Mouse (Mus musculus) MEL (cell line): ENCODE measurements around the gene Fam171a2. TPM values are rescaled to one million over a fixed set of nuclear protein-coding genes. Genes with fewer than 3 reads are reported as not detected.

ENCODE experiments used
- DNase-seq: peaks from one replicate; pipeline ENCODE4 v3.0.0; 2011; ENCODE audit warnings: low read depth, low spot score
- H3K27ac ChIP-seq: 2 replicates; pipeline ENCODE4 v1.5.1; 2012; ENCODE audit warnings: low read depth, mild to moderate bottlenecking, control low read depth, low read length, moderate library complexity; ENCODE audit not compliant: control insufficient read depth
- H3K27me3 ChIP-seq, 2 experiments: fragments of 150-350 bp in 1 of 2; sonication (generic) in 1 of 2; 2 replicates each; pipeline ENCODE4 v1.6.1; 2012; ENCODE audit warnings: low read length in 2 of 2, mild to moderate bottlenecking in 2 of 2, improper control_type of control experiment in 1 of 2, moderate library complexity in 1 of 2; ENCODE audit not compliant: insufficient read depth in 2 of 2, control insufficient read depth in 1 of 2
- H3K36me3 ChIP-seq, 2 experiments: 2 replicates each; pipeline ENCODE4 v1.6.1; 2012 to 2014; ENCODE audit warnings: low read length in 2 of 2, improper control_type of control experiment in 1 of 2, inconsistent platforms in 1 of 2, mild to moderate bottlenecking in 1 of 2; ENCODE audit not compliant: insufficient read depth in 2 of 2, control insufficient read depth in 1 of 2
- H3K4me1 ChIP-seq, 2 experiments: fragments of 150-350 bp in 1 of 2; sonication (generic) in 1 of 2; 2 replicates each; pipeline ENCODE4 v1.6.1; 2012; ENCODE audit warnings: low read length in 2 of 2, improper control_type of control experiment in 1 of 2, mild to moderate bottlenecking in 1 of 2; ENCODE audit not compliant: insufficient read depth in 2 of 2, control insufficient read depth in 1 of 2
- H3K4me3 ChIP-seq, 2 experiments: fragments of 150-350 bp in 1 of 2; sonication (generic) in 1 of 2; 2 replicates each; pipeline ENCODE4 v1.5.1; 2012; ENCODE audit warnings: low read depth in 2 of 2, low read length in 2 of 2, mild to moderate bottlenecking in 2 of 2, moderate library complexity in 2 of 2, control low read depth in 1 of 2, improper control_type of control experiment in 1 of 2; ENCODE audit not compliant: control insufficient read depth in 1 of 2, insufficient read depth in 1 of 2
- H3K79me2 ChIP-seq: 2 replicates; pipeline ENCODE4 v1.6.1; 2012; ENCODE audit warnings: mild to moderate bottlenecking, low read length, moderate library complexity; ENCODE audit not compliant: control insufficient read depth, poor library complexity, insufficient read depth
- H3K9ac ChIP-seq: 2 replicates; pipeline ENCODE4 v1.6.1; 2012; ENCODE audit warnings: low read depth, mild to moderate bottlenecking, control low read depth, low read length, moderate library complexity; ENCODE audit not compliant: control insufficient read depth, poor library complexity, severe bottlenecking
- H3K9me3 ChIP-seq: fragments of 150-350 bp; sonication (generic); replicated peaks from 2 replicates; pipeline ENCODE4 v1.6.1; 2012; ENCODE audit warnings: mild to moderate bottlenecking, low read length, improper control_type of control experiment, moderate library complexity; ENCODE audit not compliant: insufficient read depth
- BHLHE40 ChIP-seq: IDR thresholded peaks from 2 replicates; pipeline ENCODE4 v1.6.1; 2012; ENCODE audit warnings: low read depth, mild to moderate bottlenecking, inconsistent platforms, low read length, improper control_type of control experiment, borderline replicate concordance
- CHD1 ChIP-seq: IDR thresholded peaks from 2 replicates; pipeline ENCODE4 v1.6.1; 2012; ENCODE audit warnings: low read depth, mild to moderate bottlenecking, inconsistent platforms, low read length, improper control_type of control experiment
- CHD2 ChIP-seq: IDR thresholded peaks from 2 replicates; pipeline ENCODE4 v1.6.1; 2011; ENCODE audit warnings: low read length, improper control_type of control experiment
- CTCF ChIP-seq, 3 experiments: IDR thresholded peaks in 2 of 3; conservative IDR thresholded peaks in 1 of 3; 2 replicates each; pipeline ENCODE4 v1.5.1; 2011 to 2012; ENCODE audit warnings: low read length in 3 of 3, low read depth in 2 of 3, mild to moderate bottlenecking in 2 of 3, improper control_type of control experiment in 1 of 3, inconsistent platforms in 1 of 3, mixed read lengths in 1 of 3, moderate library complexity in 1 of 3; ENCODE audit not compliant: control insufficient read depth in 1 of 3, insufficient read depth in 1 of 3, poor library complexity in 1 of 3, severe bottlenecking in 1 of 3
- E2F4 ChIP-seq: IDR thresholded peaks from 2 replicates; pipeline ENCODE4 v1.6.1; 2011; ENCODE audit warnings: low read depth, low read length, improper control_type of control experiment, borderline replicate concordance
- ELF1 ChIP-seq: IDR thresholded peaks from 2 replicates; pipeline ENCODE4 v1.6.1; 2014; ENCODE audit warnings: low read depth, mild to moderate bottlenecking, inconsistent platforms, low read length, improper control_type of control experiment, moderate library complexity
- EP300 ChIP-seq, 2 experiments: IDR thresholded peaks; 2 replicates each; pipeline ENCODE4 v1.6.1; 2011; ENCODE audit warnings: improper control_type of control experiment in 2 of 2, low read length in 2 of 2, low read depth in 1 of 2, mild to moderate bottlenecking in 1 of 2
- ETS1 ChIP-seq: IDR thresholded peaks from 2 replicates; pipeline ENCODE4 v1.6.1; 2012; ENCODE audit warnings: low read depth, mild to moderate bottlenecking, inconsistent platforms, low read length, improper control_type of control experiment, moderate library complexity
- GABPA ChIP-seq: IDR thresholded peaks from 2 replicates; pipeline ENCODE4 v1.6.1; 2012; ENCODE audit warnings: low read depth, mild to moderate bottlenecking, inconsistent platforms, low read length, improper control_type of control experiment, moderate library complexity
- GATA1 ChIP-seq: IDR thresholded peaks from 2 replicates; pipeline ENCODE4 v1.6.1; 2011; ENCODE audit warnings: low read depth, low read length, improper control_type of control experiment
- HCFC1 ChIP-seq: IDR thresholded peaks from 2 replicates; pipeline ENCODE4 v1.6.1; 2012; ENCODE audit warnings: low read depth, mild to moderate bottlenecking, inconsistent platforms, low read length, improper control_type of control experiment, moderate library complexity
- JUND ChIP-seq: IDR thresholded peaks from 2 replicates; pipeline ENCODE4 v1.6.1; 2011; ENCODE audit warnings: low read depth, mild to moderate bottlenecking, improper control_type of control experiment, low read length
- KAT2A ChIP-seq: conservative IDR thresholded peaks from 2 replicates; pipeline ENCODE4 v1.6.1; 2012; ENCODE audit warnings: low read depth, low read length, improper control_type of control experiment, inconsistent platforms
- MAFK ChIP-seq: IDR thresholded peaks from 2 replicates; pipeline ENCODE4 v1.6.1; 2011; ENCODE audit warnings: low read depth, mild to moderate bottlenecking, low read length, improper control_type of control experiment, borderline replicate concordance
- MAX ChIP-seq: IDR thresholded peaks from 2 replicates; pipeline ENCODE4 v1.6.1; 2011; ENCODE audit warnings: low read length, improper control_type of control experiment
- MEF2A ChIP-seq: IDR thresholded peaks from 2 replicates; pipeline ENCODE4 v1.6.1; 2014; ENCODE audit warnings: low read depth, mild to moderate bottlenecking, inconsistent platforms, low read length, improper control_type of control experiment; ENCODE audit not compliant: poor library complexity, insufficient replicate concordance, severe bottlenecking; ENCODE audit errors: extremely low read depth
- MYB ChIP-seq: IDR thresholded peaks from 2 replicates; pipeline ENCODE4 v1.6.1; 2011; ENCODE audit warnings: mild to moderate bottlenecking, low read depth, low read length, improper control_type of control experiment
- MYC ChIP-seq: IDR thresholded peaks from 2 replicates; pipeline ENCODE4 v1.6.1; 2011; ENCODE audit warnings: low read depth, mild to moderate bottlenecking, low read length, improper control_type of control experiment, moderate library complexity
- NELFE ChIP-seq: IDR thresholded peaks from 2 replicates; pipeline ENCODE4 v1.6.1; 2011; ENCODE audit warnings: low read depth, low read length, improper control_type of control experiment
- NRF1 ChIP-seq: IDR thresholded peaks from 2 replicates; pipeline ENCODE4 v1.6.1; 2014; ENCODE audit warnings: low read depth, mild to moderate bottlenecking, inconsistent platforms, low read length, improper control_type of control experiment, moderate library complexity; ENCODE audit not compliant: poor library complexity, insufficient read depth, severe bottlenecking
- POLR2A ChIP-seq, 2 experiments: IDR thresholded peaks; 2 replicates each; pipeline ENCODE4 v1.6.1; 2011 to 2012; ENCODE audit warnings: low read length in 2 of 2, mild to moderate bottlenecking in 2 of 2, control low read depth in 1 of 2, improper control_type of control experiment in 1 of 2, low read depth in 1 of 2, moderate library complexity in 1 of 2; ENCODE audit not compliant: control insufficient read depth in 1 of 2, insufficient read depth in 1 of 2, poor library complexity in 1 of 2
- POLR2AphosphoS2 ChIP-seq: IDR thresholded peaks from 2 replicates; pipeline ENCODE4 v1.6.1; 2011; ENCODE audit warnings: low read length, improper control_type of control experiment
- POLR2AphosphoS5 ChIP-seq: IDR thresholded peaks from 2 replicates; pipeline ENCODE4 v1.6.1; 2012; ENCODE audit warnings: low read depth, borderline replicate concordance, mild to moderate bottlenecking, inconsistent platforms, low read length, moderate library complexity, mixed read lengths
- RAD21 ChIP-seq: IDR thresholded peaks from 2 replicates; pipeline ENCODE4 v1.6.1; 2011; ENCODE audit warnings: mild to moderate bottlenecking, low read depth, low read length, improper control_type of control experiment
- RCOR1 ChIP-seq: IDR thresholded peaks from 2 replicates; pipeline ENCODE4 v1.6.1; 2012; ENCODE audit warnings: low read depth, mild to moderate bottlenecking, inconsistent platforms, low read length, improper control_type of control experiment
- SIN3A ChIP-seq: IDR thresholded peaks from 2 replicates; pipeline ENCODE4 v1.6.1; 2012; ENCODE audit warnings: low read length, improper control_type of control experiment, inconsistent platforms
- SMC3 ChIP-seq: IDR thresholded peaks from 2 replicates; pipeline ENCODE4 v1.6.1; 2011; ENCODE audit warnings: low read depth, low read length, improper control_type of control experiment
- TAL1 ChIP-seq: IDR thresholded peaks from 2 replicates; pipeline ENCODE4 v1.6.1; 2012; ENCODE audit warnings: mild to moderate bottlenecking, inconsistent platforms, low read length, moderate library complexity, mixed read lengths
- TBP ChIP-seq: IDR thresholded peaks from 2 replicates; pipeline ENCODE4 v1.8.0; 2011; ENCODE audit warnings: low read depth, low read length, improper control_type of control experiment
- TCF12 ChIP-seq: IDR thresholded peaks from 2 replicates; pipeline ENCODE4 v1.6.1; 2014; ENCODE audit warnings: low read depth, mild to moderate bottlenecking, inconsistent platforms, low read length, improper control_type of control experiment, moderate library complexity
- UBTF ChIP-seq: IDR thresholded peaks from 2 replicates; pipeline ENCODE4 v1.6.1; 2012; ENCODE audit warnings: low read depth, mild to moderate bottlenecking, inconsistent platforms, low read length, improper control_type of control experiment, moderate library complexity, borderline replicate concordance; ENCODE audit not compliant: insufficient read depth
- USF1 ChIP-seq: IDR thresholded peaks from 2 replicates; pipeline ENCODE4 v1.6.1; 2014; ENCODE audit warnings: low read depth, mild to moderate bottlenecking, inconsistent platforms, low read length, improper control_type of control experiment, moderate library complexity
- USF2 ChIP-seq, 2 experiments: IDR thresholded peaks; 2 replicates each; pipeline ENCODE4 v1.6.1; 2011 to 2012; ENCODE audit warnings: improper control_type of control experiment in 2 of 2, low read length in 2 of 2, borderline replicate concordance in 1 of 2, inconsistent platforms in 1 of 2, low read depth in 1 of 2, mild to moderate bottlenecking in 1 of 2; ENCODE audit not compliant: insufficient read depth in 1 of 2
- ZC3H11A ChIP-seq: IDR thresholded peaks from 2 replicates; pipeline ENCODE4 v1.6.1; 2012; ENCODE audit warnings: low read depth, mild to moderate bottlenecking, inconsistent platforms, low read length, improper control_type of control experiment
- ZKSCAN1 ChIP-seq: IDR thresholded peaks from 2 replicates; pipeline ENCODE4 v1.6.1; 2012; ENCODE audit warnings: low read depth, mild to moderate bottlenecking, inconsistent platforms, low read length, improper control_type of control experiment, moderate library complexity
- ZMIZ1 ChIP-seq: IDR thresholded peaks from 2 replicates; pipeline ENCODE4 v1.6.1; 2012; ENCODE audit warnings: low read depth, mild to moderate bottlenecking, inconsistent platforms, low read length, improper control_type of control experiment, moderate library complexity
- ZNF384 ChIP-seq: IDR thresholded peaks from 2 replicates; pipeline ENCODE4 v1.6.1; 2012; ENCODE audit warnings: low read depth, mild to moderate bottlenecking, inconsistent platforms, low read length, improper control_type of control experiment
- polyA plus RNA-seq, 2 experiments: library from polyadenylated mRNA; stranded (reverse) in 1 of 2; unstranded in 1 of 2; fragments of >175 nt in 1 of 2; fragments of >200 nt in 1 of 2; gene quantifications; 2 replicates each; pipeline versions ENCODE4 v1.2.1 to v1.2.4; 2012; ENCODE audit warnings: low replicate concordance in 2 of 2, low read depth in 1 of 2; ENCODE audit not compliant: insufficient read length in 2 of 2, insufficient read depth in 1 of 2, missing spikeins in 1 of 2
- total RNA-seq: library from RNA; depleted of rRNA; stranded (reverse); fragments of 300-350 nt; gene quantifications from 2 replicates; pipeline ENCODE4 v1.2.3, GENCODE M21; 2012

Gene Fam171a2
- total and polyA plus RNA-seq, 3 experiments = 2.0 to 8.8 TPM; not detected in 1

DNA sequence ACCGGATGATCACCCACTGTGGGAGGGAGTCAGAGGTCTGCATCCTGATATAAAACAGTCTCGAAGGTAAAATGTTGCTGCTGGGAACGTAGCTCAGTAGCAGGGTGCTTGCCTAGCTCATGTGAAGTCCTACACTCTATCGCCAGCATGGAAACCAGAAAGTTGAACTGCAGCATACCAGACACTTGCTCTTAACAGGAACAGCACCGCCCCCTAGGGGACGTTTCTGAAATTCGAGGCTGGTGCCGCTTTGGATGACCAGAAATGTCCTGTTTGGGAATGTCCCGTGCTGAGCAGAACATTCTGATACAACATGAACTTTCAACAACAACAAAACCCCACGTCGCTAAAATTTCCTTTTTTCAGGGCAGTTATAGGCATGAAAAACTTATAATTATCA is 35.8 kb downstream of the Fam171a2 start:
- no peaks in the 10 kb centered on the region for H3K9me3 ChIP-seq
- H3K79me2 ChIP-seq = peaks cover 11% of the 10 kb centered on the region
- peak overlapping the region; percentile 32 to 36; a peak in 3 of 4 replicates for H3K4me3 ChIP-seq
- peak overlapping the region; percentile 38; the same call in 1 of the 2 replicates for H3K27ac ChIP-seq
- peaks cover 11 to 17% of the 10 kb centered on the region in 2 experiments for H3K4me1 ChIP-seq
- peaks cover 0 to 15% of the 10 kb centered on the region in 2 experiments; a peak in 2 of 4 replicates for H3K27me3 ChIP-seq
- DNase-seq = peak; percentile 95
- H3K36me3 ChIP-seq = peaks cover 0 to 9% of the 10 kb centered on the region in 2 experiments; a peak in 2 of 4 replicates
- peak overlapping the region; percentile 52 for H3K9ac ChIP-seq
- TF ChIP-seq USF2 (IDR thresholded peaks at IDR 0.05; ENCODE audit: borderline replicate concordance in 1 of 2, insufficient read depth in 1 of 2, low read depth in 1 of 2, low read length in 2 of 2) (no peak), GABPA (no peak), ZMIZ1 (no peak), MEF2A (no peak), NELFE (peak; percentile 46; the same call in 1 of the 2 replicates), MAFK (no peak), TAL1 (no peak), RAD21 (peak; percentile 95), E2F4 (no peak), ZNF384 (peak; percentile 74), ETS1 (no peak; the same call in 1 of the 2 replicates), KAT2A (no peak), NRF1 (no peak), ZKSCAN1 (no peak), TCF12 (0 out of 2 replicates have a peak, but pooled peaks have one; percentile 7), POLR2AphosphoS2 (no peak), HCFC1 (peak; percentile 66), UBTF (no peak), ELF1 (peak; percentile 38; the same call in 1 of the 2 replicates), BHLHE40 (peak; percentile 62; the same call in 1 of the 2 replicates), SIN3A (peak; percentile 76), MYB (no peak), RCOR1 (no peak), MYC (peak; percentile 88), POLR2A (IDR thresholded peaks at IDR 0.05; ENCODE audit: control insufficient read depth in 1 of 2, insufficient read depth in 1 of 2, low read depth in 1 of 2, low read length in 2 of 2, poor library complexity in 1 of 2) (peak in 1 of 2 experiments; percentile 47; a peak in 1 of 4 replicates), USF1 (no peak; the same call in 1 of the 2 replicates), CTCF (IDR thresholded peaks at IDR 0.05 in 2 of 3, conservative IDR thresholded peaks at IDR 0.05 in 1 of 3; ENCODE audit: control insufficient read depth in 1 of 3, insufficient read depth in 1 of 3, low read depth in 2 of 3, low read length in 3 of 3, poor library complexity in 1 of 3, severe bottlenecking in 1 of 3) (peak; percentile 92 to 99 (median 93)), TBP (0 out of 2 replicates have a peak, but pooled peaks have one; percentile 35), GATA1 (peak; percentile 22; the same call in 1 of the 2 replicates), CHD1 (no peak), EP300 (IDR thresholded peaks at IDR 0.05; ENCODE audit: low read depth in 1 of 2, low read length in 2 of 2) (peak in 1 of 2 experiments; percentile 23; a peak in 1 of 4 replicates), JUND (no peak), CHD2 (no peak), ZC3H11A (peak; percentile 92), SMC3 (peak; percentile 93), MAX (peak; percentile 79), POLR2AphosphoS5 (no peak)
